Mouse (Mus musculus) hindlimb bud, embryonic 11.5 days (tissue): ENCODE data around the gene Cct5.

ENCODE experiments used
- DNase-seq: peaks from one replicate; pipeline ENCODE4 v3.0.0-alpha.2; 2012; ENCODE audit warnings: low read depth, low spot score; ENCODE audit errors: extremely low spot score

The Cct5 gene

GRCm38 (mm10) chr15:31565786-31566185 is 35.8 kb downstream of the Cct5 start:
- DNase-seq, result no peak

- DNase-seq, result no peak
Measured at GRCm38 (mm10) chr15:31565184-31565583, 36.4 kb downstream of the Cct5 start, which contains the start of gene Cmbl. Gene Cmbl, plus strand, starts transcription at chr15:31565389.

- no peak for DNase-seq
Measured at GRCm38 (mm10) chr15:31563577-31564546, 37.7 kb downstream of the Cct5 start.

GRCm38 (mm10) chr15:31562847-31563246 is 38.8 kb downstream of the Cct5 start:
- no peak for DNase-seq

GRCm38 (mm10) chr15:31561976-31562375 is 39.6 kb downstream of the Cct5 start:
- DNase-seq, result no peak

GRCm38 (mm10) chr15:31561390-31561789 is 40.2 kb downstream of the Cct5 start:
- DNase-seq, result no peak

GRCm38 (mm10) chr15:31554855-31555254 is 46.7 kb downstream of the Cct5 start:
- DNase-seq, result no peak

- no peak for DNase-seq
Measured at GRCm38 (mm10) chr15:31550381-31550780, 51.2 kb downstream of the Cct5 start.

- no peak for DNase-seq
Measured at GRCm38 (mm10) chr15:31547421-31547820, 54.2 kb downstream of the Cct5 start.

GRCm38 (mm10) chr15:31546291-31546690 is 55.3 kb downstream of the Cct5 start:
- DNase-seq, result no peak

GRCm38 (mm10) chr15:31545058-31545457 is 56.5 kb downstream of the Cct5 start:
- DNase-seq, result no peak

- DNase-seq, result no peak
Measured at GRCm38 (mm10) chr15:31543246-31543645, 58.4 kb downstream of the Cct5 start.

GRCm38 (mm10) chr15:31542013-31542958 is 59.3 kb downstream of the Cct5 start:
- DNase-seq, result no peak
